Mouse (Mus musculus) kidney, adult 18-20 months (tissue): ENCODE measurements at regions not wholly inside any gene's neighbourhood (a gene's known extent, or its start where the extent isn't known, plus 50 kb on each side); places are given as distances from the start of the nearest gene placed in this dataset.
"Not testable (repeated sequence)": the region's sequence is repeated elsewhere in the genome, so short reads cannot be mapped to it uniquely, and the experiment has no call there.

ENCODE experiments used
- DNase-seq: peaks from one replicate; pipeline ENCODE4 v3.0.0; 2021

- DNase-seq: peak; percentile 27
Measured at GRCm38 (mm10) chr17:69563165-69563564, 124.0 kb downstream of the Akain1 start.

- DNase-seq: not testable (repeated sequence)
Measured at GRCm38 (mm10) chr17:69571070-69571669, 132.0 kb downstream of the Akain1 start.

DNA sequence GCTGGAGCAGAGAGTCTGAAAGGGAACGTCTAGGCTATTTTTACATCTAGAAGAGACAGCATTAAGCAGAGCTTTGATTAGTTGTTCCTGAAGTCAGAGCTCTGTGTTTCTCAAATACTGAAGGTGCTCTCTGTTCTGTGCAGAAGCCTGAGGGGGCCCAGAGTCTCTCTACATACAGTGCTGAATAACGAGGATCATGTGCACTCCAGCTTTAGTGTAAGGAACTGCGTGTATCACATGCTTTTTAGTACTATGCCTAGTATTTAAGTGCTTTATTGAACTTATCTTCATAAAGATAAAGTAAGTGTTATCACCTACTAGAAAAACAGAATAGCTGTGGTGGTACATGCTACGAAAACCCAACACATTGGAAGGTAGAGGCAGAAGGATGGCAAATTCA, 151.4 kb downstream of the Akain1 start:
- DNase-seq: no peak

DNA sequence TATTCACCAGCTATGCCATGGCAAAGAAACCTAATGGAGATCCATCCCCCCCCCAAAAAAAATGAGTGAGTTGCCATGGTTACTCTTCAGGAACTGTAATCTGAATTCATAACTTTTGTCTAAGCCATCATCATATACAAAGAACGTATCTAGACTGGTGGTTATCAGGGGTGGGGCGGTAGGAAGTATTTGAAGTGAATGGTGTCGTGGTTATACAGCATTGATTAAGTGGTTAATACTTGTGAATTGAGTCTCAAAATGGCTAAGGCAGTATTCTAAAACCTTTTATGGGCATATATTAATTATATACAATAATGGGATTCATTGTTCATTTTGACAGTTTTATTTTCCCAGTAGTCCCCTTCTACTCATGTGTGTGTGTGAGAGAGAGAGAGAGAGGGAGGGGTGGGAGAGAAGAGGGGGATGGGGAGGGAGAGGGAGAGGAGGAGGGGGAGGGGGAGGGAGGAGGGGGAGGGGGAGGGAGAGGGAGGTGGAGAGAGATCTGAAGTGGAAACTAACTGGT, 158.7 kb downstream of the Akain1 start:
- no peak for DNase-seq

DNA sequence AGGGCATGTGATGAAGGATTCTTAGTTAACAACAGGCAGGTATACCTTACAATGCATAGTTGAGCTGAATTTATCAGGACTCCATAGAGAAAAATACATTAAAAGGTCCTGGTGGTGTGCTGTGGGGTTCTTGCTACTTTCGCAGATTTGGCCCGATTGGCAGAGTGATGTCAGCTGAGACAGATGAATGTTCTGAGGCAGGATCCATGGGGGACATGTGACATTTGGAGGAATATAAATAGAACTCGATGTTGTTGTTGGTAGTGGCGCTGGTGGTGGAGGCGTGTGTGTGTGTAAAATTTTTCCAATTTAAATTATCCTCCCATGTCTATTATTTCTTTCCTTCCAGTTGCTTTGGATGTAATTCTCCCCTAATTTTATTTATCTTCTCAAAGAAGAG, 159.3 kb downstream of the Akain1 start:
- DNase-seq: no peak

DNA sequence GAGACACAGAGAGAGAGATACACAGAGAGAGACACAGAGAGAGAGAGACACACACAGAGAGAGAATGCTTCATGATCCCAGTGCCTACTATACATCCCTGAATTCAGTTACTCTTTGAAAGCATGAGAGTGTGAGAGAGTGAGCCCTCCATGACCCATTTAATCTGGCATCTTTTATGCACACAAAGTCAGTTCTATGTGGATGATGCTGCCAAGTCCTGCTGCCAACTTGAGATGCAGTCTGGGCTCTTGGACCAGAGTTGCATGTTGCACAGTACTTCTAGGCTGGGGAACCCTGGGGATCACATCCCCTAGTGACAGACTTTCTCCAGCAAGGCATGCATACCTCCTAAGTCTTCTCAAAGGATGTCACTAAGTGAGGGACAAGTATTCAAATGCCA, 164.5 kb downstream of the Akain1 start:
- no peak for DNase-seq

DNA sequence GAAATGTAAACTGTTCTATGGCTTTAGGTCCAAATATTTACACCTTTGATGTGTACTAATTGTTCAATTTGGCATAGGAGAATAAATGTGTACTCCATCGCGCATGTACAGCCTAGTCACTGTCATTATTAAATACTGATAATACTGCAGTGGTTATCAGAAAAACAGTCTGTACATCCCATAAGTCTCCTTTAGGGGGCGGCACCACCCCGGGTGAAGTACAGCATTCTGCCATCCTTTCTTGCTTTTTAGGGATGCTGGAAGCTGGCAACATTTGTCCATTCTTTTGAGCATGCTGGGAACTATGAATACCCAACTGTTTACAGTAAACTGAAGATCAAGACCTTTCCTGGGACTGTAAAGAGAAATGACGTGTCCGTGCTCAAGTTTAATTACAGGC, 165.6 kb downstream of the Akain1 start:
- DNase-seq: peak; percentile 11

- DNase-seq: no peak
Measured at GRCm38 (mm10) chr17:69605458-69605857, 166.3 kb downstream of the Akain1 start.

- DNase-seq: no peak
Measured at GRCm38 (mm10) chr17:69631411-69631810, 192.3 kb downstream of the Akain1 start.

GRCm38 (mm10) chr17:69650496-69650895, 211.4 kb downstream of the Akain1 start:
- DNase-seq: peak; percentile 25

DNA sequence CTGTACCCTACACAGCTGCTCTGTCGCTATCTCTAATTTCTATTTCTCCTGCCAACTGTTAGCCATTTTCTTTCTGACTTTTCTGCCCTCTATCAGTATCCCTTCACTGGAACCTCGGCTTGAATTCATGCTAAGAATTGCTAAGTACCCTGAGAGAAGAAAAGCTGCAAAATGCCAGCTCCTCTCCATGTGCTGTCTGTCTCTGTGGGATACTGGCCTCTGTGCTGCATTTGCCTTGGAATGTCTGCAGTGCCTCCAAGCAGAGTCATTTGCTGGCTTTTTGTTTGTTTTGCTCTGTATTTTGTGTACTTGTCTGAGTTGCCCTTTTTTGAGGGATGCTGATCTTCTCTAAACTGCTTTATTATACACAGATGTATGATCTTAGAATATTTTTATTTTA, 215.5 kb downstream of the Akain1 start:
- DNase-seq: no peak

- DNase-seq: peak; percentile 56
Measured at GRCm38 (mm10) chr17:69672530-69672929, 233.4 kb downstream of the Akain1 start.

- DNase-seq: no peak
Measured at GRCm38 (mm10) chr17:69683091-69683490, 244.0 kb downstream of the Akain1 start.

- no peak for DNase-seq
Measured at GRCm38 (mm10) chr17:69685625-69686257, 246.6 kb downstream of the Akain1 start.

DNA sequence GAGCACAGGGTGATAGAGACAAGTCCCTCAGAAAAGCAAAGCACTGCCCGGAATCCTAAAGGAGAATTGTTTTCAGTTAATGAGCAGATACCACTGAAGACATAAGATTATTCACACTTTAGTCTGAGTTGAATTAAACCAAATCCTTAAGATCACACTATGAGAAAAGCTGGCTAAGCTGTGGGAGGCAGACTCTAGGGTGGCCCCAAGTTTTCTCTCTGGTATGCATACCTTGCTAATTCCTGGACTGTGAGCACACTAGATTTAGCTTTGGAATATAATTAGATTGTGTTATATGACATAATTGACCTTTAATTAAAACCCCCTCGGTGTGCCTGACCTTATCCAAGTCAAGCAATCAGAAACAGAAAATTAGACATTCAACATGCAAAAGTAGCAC, 247.3 kb downstream of the Akain1 start:
- no peak for DNase-seq

- DNase-seq: no peak
Measured at GRCm38 (mm10) chr17:69695341-69695740, 256.2 kb downstream of the Akain1 start.

DNA sequence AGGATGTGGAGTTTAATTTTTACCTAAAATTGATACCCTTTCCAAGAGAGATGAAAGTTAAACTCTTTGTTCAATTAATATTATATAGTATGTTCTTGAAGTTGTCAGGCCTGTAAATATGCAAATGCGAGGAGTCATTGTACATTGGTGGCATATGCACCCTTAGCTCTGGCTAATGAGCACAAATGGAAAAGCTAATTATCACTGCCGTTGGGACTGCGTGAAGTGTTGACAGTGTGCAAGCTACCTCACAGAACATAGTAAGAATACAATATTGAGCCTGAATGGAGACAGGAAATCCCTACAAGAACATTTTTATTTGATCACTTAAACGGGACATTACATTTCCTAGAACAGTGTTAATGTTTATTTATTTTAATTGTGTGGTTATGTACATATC, 241.5 kb upstream of the Dlgap1 start:
- no peak for DNase-seq

DNA sequence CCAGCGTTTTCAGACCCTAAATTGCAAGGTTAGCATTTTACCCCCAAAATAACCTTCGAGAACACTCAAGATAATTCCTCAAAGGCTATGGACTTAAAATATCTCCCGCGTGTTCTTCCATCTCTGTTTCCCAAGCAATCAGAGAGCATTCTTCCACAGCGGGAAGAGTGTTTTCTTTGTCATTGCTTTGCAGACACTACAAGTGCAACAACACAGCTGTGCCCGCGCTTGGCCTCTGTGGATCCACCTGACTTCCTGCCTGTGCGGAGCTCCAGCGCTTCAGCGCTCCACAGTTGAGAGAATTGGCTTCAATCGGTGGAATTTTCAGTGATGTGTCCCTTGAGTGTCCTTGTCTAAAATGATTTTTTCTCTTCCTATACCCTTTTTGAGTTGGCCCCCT, 235.9 kb upstream of the Dlgap1 start:
- DNase-seq: no peak

DNA sequence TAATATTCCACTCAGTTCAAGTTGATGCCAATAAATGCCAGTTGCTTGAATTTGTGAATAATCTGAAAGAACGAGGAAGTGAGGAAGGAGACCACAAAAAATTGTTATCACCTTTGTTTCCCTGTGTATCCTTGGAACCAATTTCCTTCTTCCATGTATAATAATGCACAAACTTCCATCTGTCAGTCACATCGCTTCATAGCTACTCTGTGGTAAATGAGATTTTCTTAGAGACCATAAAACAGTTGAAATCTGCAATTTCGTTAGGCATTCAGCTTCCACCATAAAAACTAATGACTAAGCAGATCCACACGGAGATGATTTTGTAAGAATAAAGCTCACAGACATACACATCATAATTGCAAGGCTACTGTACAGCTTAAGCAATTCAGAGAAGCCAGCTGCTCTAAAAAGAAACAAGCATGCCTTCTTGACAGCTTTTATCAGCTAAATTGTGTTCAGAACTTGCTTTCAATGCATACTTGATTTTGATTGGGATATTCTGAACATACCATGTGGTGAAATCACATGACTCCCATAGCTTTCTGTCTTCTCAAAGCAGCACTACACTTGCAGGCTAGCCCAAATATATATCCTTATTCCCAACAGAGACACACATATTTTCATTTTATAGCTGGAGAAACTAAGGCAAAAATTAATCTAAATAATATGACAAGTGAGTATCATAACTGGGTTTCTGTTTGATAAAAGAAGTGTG, 232.3 kb upstream of the Dlgap1 start:
- no peak for DNase-seq

DNA sequence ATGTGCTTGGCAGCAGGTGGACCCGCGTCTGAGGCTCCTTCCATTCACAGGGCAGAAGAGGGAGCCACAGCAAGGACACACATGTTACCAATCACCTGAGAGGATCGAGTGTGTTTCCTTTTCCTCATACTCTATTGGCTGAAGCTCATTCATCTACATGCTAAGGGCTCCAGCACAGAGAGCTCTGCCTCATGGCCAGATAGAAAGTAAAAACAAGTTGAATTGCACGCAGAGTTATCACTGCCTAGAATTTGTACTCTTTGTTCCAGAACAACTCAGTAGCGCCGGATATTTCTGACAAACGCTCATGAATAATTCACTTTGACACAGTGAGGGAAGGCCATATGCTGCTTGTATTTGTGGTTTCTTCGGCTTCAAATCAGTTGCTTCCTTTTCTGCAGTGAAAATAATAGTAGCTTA, 199.9 kb upstream of the Dlgap1 start:
- no peak for DNase-seq

- DNase-seq: no peak
Measured at GRCm38 (mm10) chr17:69770046-69770445, 198.8 kb upstream of the Dlgap1 start.

- no peak for DNase-seq
Measured at GRCm38 (mm10) chr17:69781201-69781600, 187.7 kb upstream of the Dlgap1 start.

GRCm38 (mm10) chr17:69786985-69787384, 181.9 kb upstream of the Dlgap1 start:
- DNase-seq: no peak

DNA sequence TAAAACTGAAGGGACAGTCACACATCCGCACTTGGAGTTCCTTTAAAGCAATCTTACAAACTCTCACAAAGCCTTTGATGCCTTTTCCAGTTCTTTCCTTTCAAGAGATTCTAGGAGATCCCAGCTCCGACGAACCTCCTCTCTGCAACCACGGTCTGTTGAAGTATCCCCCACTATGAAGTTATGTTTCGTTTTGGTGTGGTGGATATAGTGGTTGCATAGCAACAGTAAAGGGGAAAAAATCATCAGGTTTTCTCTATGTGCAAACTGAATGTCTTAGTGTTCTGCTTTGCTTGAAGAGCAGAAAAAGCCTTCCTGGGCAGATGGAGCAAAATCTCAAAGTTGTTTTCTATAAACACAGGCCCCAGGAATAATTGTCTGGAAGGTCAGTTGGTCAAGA, 147.4 kb upstream of the Dlgap1 start:
- DNase-seq: no peak
